Mouse (Mus musculus) mature B cell (primary cell): ENCODE data around the gene Olr1.

Experiments
- in situ Hi-C: fragments of 300-500 bp; cut with MboI; formaldehyde crosslinking; loops from 2 replicates; pipeline ENCODE4 v1.14.3; 2019

Olr1 gene

GRCm38 (mm10) chr6:129507024-129507423 is at the start of gene Olr1:
Gene Olr1 (minus strand): TSS chr6:129507165.
- in situ Hi-C loops: no loop called here

GRCm38 (mm10) chr6:129548009-129548408 is 41.0 kb upstream of the Olr1 start:
- in situ Hi-C loops: no loop called here

DNA sequence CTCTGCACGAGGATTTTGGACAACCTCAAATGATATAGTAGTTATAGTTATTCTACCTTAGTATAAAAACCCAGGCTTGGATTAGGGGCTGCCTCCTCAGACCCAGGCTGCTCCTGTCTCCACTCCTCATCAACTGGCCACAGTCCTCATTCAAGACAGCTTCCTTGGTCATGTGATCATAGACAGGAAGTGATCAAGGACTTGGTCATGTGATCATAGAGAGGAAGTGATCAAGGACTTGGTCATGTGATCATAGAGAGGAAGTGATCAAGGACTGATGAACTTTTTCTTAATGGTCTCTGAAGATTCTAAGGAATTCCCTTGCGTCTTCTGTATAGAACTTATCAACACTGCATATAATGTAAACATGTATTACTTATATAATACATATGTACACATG is 40.3 kb upstream of the Olr1 start:
- in situ Hi-C loops: no loop called here

DNA sequence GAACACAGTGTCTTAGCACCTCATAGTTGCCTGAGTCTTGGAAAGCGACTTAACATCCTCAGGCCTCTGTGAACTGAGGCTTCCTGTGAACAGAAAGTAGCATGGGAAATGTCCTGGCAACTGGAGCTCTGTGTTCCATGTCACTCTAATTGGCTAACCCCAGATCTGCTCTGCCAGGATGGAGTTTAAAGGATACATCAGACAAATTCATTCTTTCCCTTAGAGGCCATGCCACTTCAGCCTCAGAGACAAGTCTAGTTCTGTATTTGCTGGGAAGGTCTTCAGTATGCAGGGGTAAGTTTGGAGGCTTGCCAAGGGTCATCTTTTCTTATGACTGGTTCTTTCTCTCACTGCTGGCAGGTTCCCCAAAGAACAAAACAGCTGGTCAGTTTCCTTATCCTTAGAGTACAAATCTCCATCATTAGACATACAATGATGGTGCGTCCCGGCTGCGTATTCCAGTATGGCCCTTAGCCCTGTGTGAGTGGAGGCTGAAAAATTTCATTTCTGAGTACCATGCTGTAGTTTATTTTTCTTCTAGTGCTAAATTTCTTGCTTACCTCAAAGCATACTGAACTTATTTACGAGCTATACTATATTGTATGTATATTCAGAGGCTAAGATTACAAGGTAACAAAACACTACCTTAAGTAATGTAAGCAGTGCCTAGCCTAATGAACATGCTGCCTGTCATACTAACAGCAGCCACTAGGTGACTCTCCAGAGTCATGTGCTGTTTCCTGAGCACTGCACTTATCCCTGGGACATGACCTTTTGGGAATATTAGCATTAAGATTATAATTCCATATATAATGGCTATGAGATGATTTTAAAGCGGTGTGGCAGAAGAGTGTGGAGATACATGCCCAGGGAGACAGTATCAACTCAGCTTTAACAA is 37.0 kb upstream of the Olr1 start:
- in situ Hi-C loops: no loop called here

GRCm38 (mm10) chr6:129542540-129542939 is 35.6 kb upstream of the Olr1 start:
- in situ Hi-C loops: no loop called here

DNA sequence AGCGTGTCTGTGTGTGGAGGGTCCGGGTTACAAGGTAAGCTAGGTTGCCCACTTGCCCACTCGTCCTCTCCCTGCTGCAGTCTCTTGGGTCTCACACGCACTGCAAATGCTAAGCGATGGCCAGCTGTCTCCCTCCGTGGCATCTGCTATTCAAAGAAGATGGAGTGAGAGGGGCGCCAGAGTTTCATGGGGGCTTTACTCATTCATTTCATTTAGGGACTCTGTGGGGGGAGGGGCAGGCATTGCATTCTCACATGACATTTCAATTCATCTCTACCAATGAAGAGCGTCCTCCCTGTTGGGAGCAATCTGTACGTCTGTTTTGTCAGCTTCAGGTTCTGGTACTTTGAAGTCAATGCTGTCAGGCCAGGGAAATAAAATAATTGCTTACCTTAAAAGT is 35.0 kb upstream of the Olr1 start:
- in situ Hi-C loops: no loop called here

- in situ Hi-C loops: no loop called here
Measured at GRCm38 (mm10) chr6:129538555-129538954, 31.6 kb upstream of the Olr1 start.

GRCm38 (mm10) chr6:129535723-129536122 is 28.8 kb upstream of the Olr1 start:
- in situ Hi-C loops: no loop called here

DNA sequence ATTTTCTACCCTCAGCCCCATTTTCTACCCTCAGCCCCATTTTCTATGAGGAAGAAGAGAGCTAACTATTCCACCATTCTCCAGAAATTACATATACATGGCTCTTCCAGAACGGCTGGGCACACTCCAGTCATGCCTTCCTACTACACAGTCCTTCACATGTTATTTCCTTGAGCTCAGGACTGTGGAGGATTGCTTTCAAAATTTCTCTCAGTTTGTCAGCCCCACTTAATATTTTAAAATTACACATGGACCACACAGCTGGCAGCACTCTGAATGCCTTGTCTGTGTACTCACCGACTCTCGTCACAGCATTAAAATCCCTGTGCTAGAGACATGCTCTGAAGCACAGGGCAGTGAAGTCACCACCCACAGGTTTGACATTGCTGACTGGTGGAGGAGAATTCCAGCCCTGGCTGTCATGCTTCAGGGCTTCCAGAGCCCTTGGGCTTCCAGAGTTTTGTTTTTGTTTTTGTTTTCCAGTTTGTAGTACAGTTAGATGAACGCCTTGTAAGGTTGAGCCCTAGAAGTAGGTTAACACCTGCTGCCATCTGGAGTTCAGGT is 27.7 kb upstream of the Olr1 start:
- in situ Hi-C loops: no loop called here

GRCm38 (mm10) chr6:129534057-129534456 is 27.1 kb upstream of the Olr1 start:
- in situ Hi-C loops: no loop called here

- in situ Hi-C loops: no loop called here
Measured at GRCm38 (mm10) chr6:129532942-129533860, 26.2 kb upstream of the Olr1 start, which contains the start of gene Gabarapl1. Gene Gabarapl1 (plus strand): TSS chr6:129533160.

GRCm38 (mm10) chr6:129532556-129532941 is 25.6 kb upstream of the Olr1 start:
- in situ Hi-C loops: no loop called here

- in situ Hi-C loops: no loop called here
Measured at GRCm38 (mm10) chr6:129530261-129530660, 23.3 kb upstream of the Olr1 start.

DNA sequence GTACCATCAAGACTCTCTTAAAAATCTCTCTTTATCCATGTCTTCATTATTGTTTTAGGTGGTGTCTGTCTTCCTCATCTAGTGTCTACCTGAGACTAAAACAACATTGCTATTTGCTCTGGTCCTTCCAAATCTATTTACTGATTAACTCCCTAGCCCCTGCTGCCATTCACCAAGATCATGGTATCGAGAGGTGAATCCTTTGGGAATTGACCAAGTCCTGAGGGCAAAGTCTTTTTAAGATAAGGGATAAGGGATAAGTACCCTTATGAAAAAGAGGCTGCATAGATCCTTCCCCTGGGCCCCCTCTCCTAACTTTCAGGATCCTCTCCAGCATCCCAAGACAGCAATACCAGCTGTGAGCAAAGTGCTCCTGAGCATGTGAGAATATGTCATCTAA is 22.6 kb upstream of the Olr1 start:
- in situ Hi-C loops: loop anchor here (10.0 kb wide), 1 partner anchor 145 kb away; the partner anchor contains the start of gene Clec12b

DNA sequence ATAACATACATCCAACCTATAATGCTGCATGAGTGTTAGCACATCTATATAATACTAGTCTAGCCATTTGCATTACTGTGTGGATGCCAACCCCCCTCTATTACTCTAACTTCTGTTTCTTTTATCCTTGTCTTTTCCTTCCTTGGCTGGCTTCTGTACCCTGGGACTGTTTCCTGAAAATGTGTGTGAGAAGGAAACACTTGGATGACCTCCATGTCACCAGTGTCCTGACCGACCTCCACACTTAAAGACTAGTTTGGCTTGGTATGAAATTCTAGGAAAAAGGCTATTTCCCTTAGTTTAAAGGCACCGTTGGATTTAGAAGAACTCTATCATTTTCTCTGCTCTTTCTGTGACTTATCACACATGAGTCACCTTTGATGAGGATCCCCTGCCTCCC is 20.5 kb upstream of the Olr1 start:
- in situ Hi-C loops: loop anchor here (10.0 kb wide), 1 partner anchor 143 kb away; the partner anchor contains the start of gene Clec12b

- in situ Hi-C loops: loop anchor here (10.0 kb wide), 1 partner anchor 141 kb away; the partner anchor contains the start of gene Clec12b
Measured at GRCm38 (mm10) chr6:129526069-129526468, 19.1 kb upstream of the Olr1 start.

DNA sequence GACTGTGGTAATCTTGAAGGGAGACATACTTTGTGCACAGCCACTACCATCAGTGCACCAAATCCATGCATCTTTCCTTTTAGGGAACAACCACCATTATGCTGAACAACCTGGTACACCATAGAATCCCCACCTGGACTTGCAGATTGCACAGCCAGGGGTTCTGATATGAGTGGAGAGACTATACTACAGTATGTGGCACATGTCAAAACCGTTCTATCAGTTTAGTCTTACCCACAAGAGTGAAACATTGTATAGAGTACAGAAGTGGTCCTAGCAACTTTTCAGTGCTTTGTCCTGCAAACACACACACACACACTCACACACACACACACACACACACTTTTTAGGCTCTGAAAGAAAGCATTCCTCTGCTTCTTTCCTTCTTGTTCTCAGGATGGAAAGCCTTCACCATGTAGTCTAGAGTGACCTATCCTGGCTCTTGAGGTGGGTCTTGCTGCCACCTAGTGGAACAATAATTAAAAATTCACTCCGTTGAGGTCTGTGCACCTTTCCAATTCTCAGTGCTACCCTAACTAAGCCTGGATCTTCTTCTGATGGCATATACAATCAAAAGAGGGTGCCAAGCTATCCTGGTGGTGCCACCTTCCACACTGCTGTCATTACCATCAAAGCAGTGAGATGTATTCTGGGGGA is 10.9 kb upstream of the Olr1 start:
- in situ Hi-C loops: no loop called here

GRCm38 (mm10) chr6:129516388-129516787 is 9.4 kb upstream of the Olr1 start:
- in situ Hi-C loops: no loop called here

- in situ Hi-C loops: no loop called here
Measured at GRCm38 (mm10) chr6:129515068-129515467, 8.1 kb upstream of the Olr1 start.

- in situ Hi-C loops: no loop called here
Measured at GRCm38 (mm10) chr6:129514376-129514775, 7.4 kb upstream of the Olr1 start.

GRCm38 (mm10) chr6:129513409-129513808 is 6.4 kb upstream of the Olr1 start:
- in situ Hi-C loops: no loop called here

DNA sequence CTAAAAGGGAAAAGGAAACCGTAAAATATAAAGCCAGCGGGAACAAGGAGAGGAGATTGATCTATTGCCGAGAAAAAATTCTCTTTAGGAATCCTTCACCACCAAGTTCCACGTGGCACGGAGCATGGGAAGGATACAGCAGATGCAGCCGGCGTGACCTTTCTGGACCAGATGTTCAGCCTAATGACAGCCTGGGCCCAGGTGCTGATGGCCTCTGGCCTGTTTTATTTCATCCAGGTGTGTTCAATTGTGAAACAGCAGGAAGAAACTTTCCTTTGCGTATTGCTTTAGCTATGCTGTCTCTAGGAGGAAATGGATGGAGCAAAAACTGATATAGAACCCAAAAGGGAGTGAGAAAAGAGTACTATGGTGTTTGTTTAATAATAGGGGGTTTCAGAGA is 5.9 kb upstream of the Olr1 start:
- in situ Hi-C loops: no loop called here
